Mouse (Mus musculus): ENCODE results near the gene Borcs5. TPM values are rescaled to one million over a fixed set of nuclear protein-coding genes. Genes with fewer than 3 reads are reported as not detected.

The Borcs5 gene
- polyA plus RNA-seq, 1 experiment, result 7.1 TPM

- H3K27ac ChIP-seq (ENCODE audit: insufficient read depth, low read length), result no peak overlapping the region
- no peak overlapping the region for H3K4me3 ChIP-seq (ENCODE audit: insufficient read depth, low read length)
- TF ChIP-seq POLR2A (IDR thresholded peaks at IDR 0.05; ENCODE audit: low read depth, low read length), result no peak
- no peak for TF ChIP-seq CTCF (IDR thresholded peaks at IDR 0.05; ENCODE audit: borderline replicate concordance, insufficient read depth, low read length)
- H3K4me1 ChIP-seq (ENCODE audit: control insufficient read depth, insufficient read depth, low read length), result 0 out of 2 replicates have a peak, but pooled peaks cover 7% of the 10 kb centered on the region
Observed at GRCm38 (mm10) chr6:134621552-134621949, 17.8 kb upstream of the Borcs5 start.

GRCm38 (mm10) chr6:134625431-134625830 lies 13.9 kb upstream of the Borcs5 start:
- Histone ChIP-seq H3K4me1 (ENCODE audit: control insufficient read depth, insufficient read depth, low read length) (0 out of 2 replicates have a peak, but pooled peaks cover 7% of the 10 kb centered on the region), H3K4me3 (ENCODE audit: insufficient read depth, low read length) (no peak overlapping the region), H3K27ac (ENCODE audit: insufficient read depth, low read length) (no peak overlapping the region)
- TF ChIP-seq CTCF (IDR thresholded peaks at IDR 0.05; ENCODE audit: borderline replicate concordance, insufficient read depth, low read length) (no peak), POLR2A (IDR thresholded peaks at IDR 0.05; ENCODE audit: low read depth, low read length) (no peak)

GRCm38 (mm10) chr6:134626564-134626963 lies 12.7 kb upstream of the Borcs5 start:
- Histone ChIP-seq H3K4me3 (ENCODE audit: insufficient read depth, low read length) (no peak overlapping the region), H3K4me1 (ENCODE audit: control insufficient read depth, insufficient read depth, low read length) (0 out of 2 replicates have a peak, but pooled peaks cover 1% of the 10 kb centered on the region), H3K27ac (ENCODE audit: insufficient read depth, low read length) (no peak overlapping the region)
- TF ChIP-seq POLR2A (IDR thresholded peaks at IDR 0.05; ENCODE audit: low read depth, low read length) (no peak), CTCF (IDR thresholded peaks at IDR 0.05; ENCODE audit: borderline replicate concordance, insufficient read depth, low read length) (no peak)

GRCm38 (mm10) chr6:134630447-134630846 lies 8.9 kb upstream of the Borcs5 start:
- no peak overlapping the region for H3K4me3 ChIP-seq (ENCODE audit: insufficient read depth, low read length)
- no peaks in the 10 kb centered on the region for H3K4me1 ChIP-seq (ENCODE audit: control insufficient read depth, insufficient read depth, low read length)
- TF ChIP-seq CTCF (IDR thresholded peaks at IDR 0.05; ENCODE audit: borderline replicate concordance, insufficient read depth, low read length), result no peak
- TF ChIP-seq POLR2A (IDR thresholded peaks at IDR 0.05; ENCODE audit: low read depth, low read length), result no peak
- H3K27ac ChIP-seq (ENCODE audit: insufficient read depth, low read length), result no peak overlapping the region

- peak within 1 kb of the TSS; percentile 43 for H3K4me3 ChIP-seq (ENCODE audit: insufficient read depth, low read length)
- no peak within 1 kb of the TSS for H3K27ac ChIP-seq (ENCODE audit: insufficient read depth, low read length)
- 0 out of 2 replicates have a peak, but pooled peaks have one; percentile 27 for TF ChIP-seq POLR2A (IDR thresholded peaks at IDR 0.05; ENCODE audit: low read depth, low read length)
- no peak for TF ChIP-seq CTCF (IDR thresholded peaks at IDR 0.05; ENCODE audit: borderline replicate concordance, insufficient read depth, low read length)
- no peaks in the 10 kb centered on the region for H3K4me1 ChIP-seq (ENCODE audit: control insufficient read depth, insufficient read depth, low read length)
Observed at GRCm38 (mm10) chr6:134631947-134632687, 7.2 kb upstream of the Borcs5 start, which contains the start of gene Mansc1. TSS of gene Mansc1 (minus strand) at chr6:134632488.

GRCm38 (mm10) chr6:134632756-134633155 lies 6.6 kb upstream of the Borcs5 start:
- TF ChIP-seq POLR2A (IDR thresholded peaks at IDR 0.05; ENCODE audit: low read depth, low read length) (no peak), CTCF (IDR thresholded peaks at IDR 0.05; ENCODE audit: borderline replicate concordance, insufficient read depth, low read length) (no peak)

GRCm38 (mm10) chr6:134633553-134633952 lies 5.8 kb upstream of the Borcs5 start:
- no peak overlapping the region for H3K27ac ChIP-seq (ENCODE audit: insufficient read depth, low read length)
- no peak overlapping the region for H3K4me3 ChIP-seq (ENCODE audit: insufficient read depth, low read length)
- no peak for TF ChIP-seq POLR2A (IDR thresholded peaks at IDR 0.05; ENCODE audit: low read depth, low read length)
- no peak for TF ChIP-seq CTCF (IDR thresholded peaks at IDR 0.05; ENCODE audit: borderline replicate concordance, insufficient read depth, low read length)
- no peaks in the 10 kb centered on the region for H3K4me1 ChIP-seq (ENCODE audit: control insufficient read depth, insufficient read depth, low read length)

More at GRCm38 (mm10) chr6:134632756-134633155, 6.6 kb upstream of the Borcs5 start:
- H3K4me3 ChIP-seq (ENCODE audit: insufficient read depth, low read length), result no peak overlapping the region
- H3K27ac ChIP-seq (ENCODE audit: insufficient read depth, low read length), result no peak overlapping the region
- H3K4me1 ChIP-seq (ENCODE audit: control insufficient read depth, insufficient read depth, low read length), result no peaks in the 10 kb centered on the region

- Histone ChIP-seq H3K4me1 (ENCODE audit: control insufficient read depth, insufficient read depth, low read length) (no peaks in the 10 kb centered on the region), H3K27ac (ENCODE audit: insufficient read depth, low read length) (no peak overlapping the region), H3K4me3 (ENCODE audit: insufficient read depth, low read length) (no peak overlapping the region)
- no peak for TF ChIP-seq CTCF (IDR thresholded peaks at IDR 0.05; ENCODE audit: borderline replicate concordance, insufficient read depth, low read length)
- no peak for TF ChIP-seq POLR2A (IDR thresholded peaks at IDR 0.05; ENCODE audit: low read depth, low read length)
Observed at GRCm38 (mm10) chr6:134636476-134636875, 2.8 kb upstream of the Borcs5 start.

- H3K4me3 ChIP-seq (ENCODE audit: insufficient read depth, low read length), result no peak overlapping the region
- TF ChIP-seq CTCF (IDR thresholded peaks at IDR 0.05; ENCODE audit: borderline replicate concordance, insufficient read depth, low read length), result no peak
- TF ChIP-seq POLR2A (IDR thresholded peaks at IDR 0.05; ENCODE audit: low read depth, low read length), result no peak
- no peaks in the 10 kb centered on the region; the same call in 1 of the 2 replicates for H3K4me1 ChIP-seq (ENCODE audit: control insufficient read depth, insufficient read depth, low read length)
- no peak overlapping the region for H3K27ac ChIP-seq (ENCODE audit: insufficient read depth, low read length)
Observed at GRCm38 (mm10) chr6:134639900-134640299, 590 bp downstream of the Borcs5 start.
